Mouse (Mus musculus) heart, embryonic 13.5 days (tissue): ENCODE measurements around the gene St8sia1. TPM values are rescaled to one million over a fixed set of nuclear protein-coding genes. Genes with fewer than 3 reads are reported as not detected.

ENCODE experiments used
- ATAC-seq: fragments of 200-750 bp; cut with Nextera tagmentation; 2 replicates; pipeline ENCODE4 v1.8.0; 2017; ENCODE audit warnings: moderate TSS enrichment; ENCODE audit not compliant: insufficient number of reproducible peaks, low FRiP score, low TSS enrichment; ENCODE audit errors: extremely low read depth
- H3K27ac ChIP-seq: fragments of 300-500 bp; sonication (generic); replicated peaks from 2 replicates; pipeline ENCODE4 v1.5.1; 2015; ENCODE audit warnings: moderate library complexity, mild to moderate bottlenecking, inconsistent platforms
- H3K27me3 ChIP-seq: fragments of 300-500 bp; sonication (generic); replicated peaks from 2 replicates; pipeline ENCODE4 v1.6.1; 2015; ENCODE audit warnings: mild to moderate bottlenecking, inconsistent platforms
- H3K36me3 ChIP-seq: fragments of 300-500 bp; sonication (generic); 2 replicates; pipeline ENCODE4 v1.6.1; 2015; ENCODE audit warnings: mild to moderate bottlenecking, inconsistent platforms
- H3K4me1 ChIP-seq: fragments of 300-500 bp; sonication (generic); 2 replicates; pipeline ENCODE4 v1.6.1; 2015; ENCODE audit warnings: inconsistent platforms
- H3K4me2 ChIP-seq: fragments of 300-500 bp; sonication (generic); 2 replicates; pipeline ENCODE4 v1.6.1; 2015; ENCODE audit warnings: inconsistent platforms, mild to moderate bottlenecking, moderate library complexity
- H3K4me3 ChIP-seq: fragments of 300-500 bp; sonication (generic); 2 replicates; pipeline ENCODE4 v1.5.1; 2015; ENCODE audit warnings: moderate library complexity, mild to moderate bottlenecking, inconsistent platforms
- H3K9ac ChIP-seq: fragments of 300-500 bp; sonication (generic); 2 replicates; pipeline ENCODE4 v1.6.1; 2015; ENCODE audit warnings: inconsistent platforms, mild to moderate bottlenecking, moderate library complexity
- H3K9me3 ChIP-seq: fragments of 300-500 bp; sonication (generic); 2 replicates; pipeline ENCODE4 v1.6.1; 2016; ENCODE audit warnings: inconsistent platforms
- WGBS: fragments of 180-500 bp; shearing (Covaris S2); methylation state at CpG from one replicate; pipeline ENCODE4 v1.1.7; 2015; ENCODE audit warnings: mixed read lengths; 5-methylcytosine and 5-hydroxymethylcytosine counted together
- polyA plus RNA-seq: library from polyadenylated mRNA; unstranded; fragments of >200 nt; fragmentation: Nextera tagmentation; extraction: Ambion mirVana; gene quantifications from 2 replicates; pipeline ENCODE4 v1.2.1, GENCODE M21; 2015

Gene St8sia1
- polyA plus RNA-seq, 1 experiment from 2014 or later = 2.0 TPM

GRCm38 (mm10) chr6:142837326-142837725 is 126.9 kb downstream of the St8sia1 start:
- ATAC-seq = no peak
- H3K27ac ChIP-seq = no peak overlapping the region
- H3K4me3 ChIP-seq = no peak overlapping the region
- 0 out of 2 replicates have a peak, but pooled peaks cover 2% of the 10 kb centered on the region for H3K27me3 ChIP-seq
- H3K9me3 ChIP-seq = no peaks in the 10 kb centered on the region
- no peak overlapping the region for H3K9ac ChIP-seq
- no peaks in the 10 kb centered on the region for H3K36me3 ChIP-seq
- H3K4me2 ChIP-seq = no peak overlapping the region
- peaks cover 6% of the 10 kb centered on the region; the same call in 1 of the 2 replicates for H3K4me1 ChIP-seq
- WGBS = 60% methylated on average over 9 of the region's 9 CpGs

GRCm38 (mm10) chr6:142835726-142836125 is 128.5 kb downstream of the St8sia1 start:
- peaks cover 4% of the 10 kb centered on the region; the same call in 1 of the 2 replicates for H3K27me3 ChIP-seq
- no peak for ATAC-seq
- H3K27ac ChIP-seq = no peak overlapping the region
- no peaks in the 10 kb centered on the region for H3K36me3 ChIP-seq
- H3K9ac ChIP-seq = no peak overlapping the region
- peaks cover 17% of the 10 kb centered on the region for H3K4me1 ChIP-seq
- H3K9me3 ChIP-seq = no peaks in the 10 kb centered on the region
- no peak overlapping the region for H3K4me3 ChIP-seq
- no peak overlapping the region for H3K4me2 ChIP-seq
- WGBS = 77% methylated on average over 18 of the region's 18 CpGs

- 32% methylated on average over 4 of the region's 4 CpGs for WGBS
Observed at GRCm38 (mm10) chr6:142834911-142835310, 129.3 kb downstream of the St8sia1 start.

GRCm38 (mm10) chr6:142831706-142832105 is 132.5 kb downstream of the St8sia1 start:
- Histone ChIP-seq H3K4me2 (no peak overlapping the region), H3K27me3 (peaks cover 20% of the 10 kb centered on the region), H3K36me3 (no peaks in the 10 kb centered on the region), H3K4me3 (no peak overlapping the region), H3K4me1 (peaks cover 17% of the 10 kb centered on the region), H3K27ac (no peak overlapping the region), H3K9me3 (no peaks in the 10 kb centered on the region), H3K9ac (no peak overlapping the region)
- WGBS = 49% methylated on average over 3 of the region's 3 CpGs
- ATAC-seq = no peak

More at GRCm38 (mm10) chr6:142834911-142835310, 129.3 kb downstream of the St8sia1 start:
- Histone ChIP-seq H3K9me3 (no peaks in the 10 kb centered on the region), H3K27ac (no peak overlapping the region), H3K4me3 (no peak overlapping the region), H3K4me1 (peaks cover 17% of the 10 kb centered on the region), H3K9ac (no peak overlapping the region), H3K4me2 (no peak overlapping the region), H3K36me3 (no peaks in the 10 kb centered on the region), H3K27me3 (peaks cover 12% of the 10 kb centered on the region)
- no peak for ATAC-seq

- H3K9me3 ChIP-seq = no peaks in the 10 kb centered on the region
- WGBS = 2% methylated on average over 8 of the region's 8 CpGs
- H3K27ac ChIP-seq = no peak overlapping the region
- no peak overlapping the region for H3K4me2 ChIP-seq
- H3K4me1 ChIP-seq = peaks cover 17% of the 10 kb centered on the region
- H3K9ac ChIP-seq = no peak overlapping the region
- ATAC-seq = no peak
- no peak overlapping the region for H3K4me3 ChIP-seq
- H3K27me3 ChIP-seq = peaks cover 20% of the 10 kb centered on the region
- H3K36me3 ChIP-seq = no peaks in the 10 kb centered on the region
Observed at GRCm38 (mm10) chr6:142831243-142831642, 133.0 kb downstream of the St8sia1 start.

GRCm38 (mm10) chr6:142830221-142830620 is 134.0 kb downstream of the St8sia1 start:
- H3K27ac ChIP-seq = no peak overlapping the region
- no peaks in the 10 kb centered on the region for H3K36me3 ChIP-seq
- H3K9ac ChIP-seq = no peak overlapping the region
- H3K9me3 ChIP-seq = no peaks in the 10 kb centered on the region
- H3K4me3 ChIP-seq = no peak overlapping the region
- 86% methylated on average over 3 of the region's 3 CpGs for WGBS
- H3K4me2 ChIP-seq = no peak overlapping the region
- ATAC-seq = no peak
- peaks cover 16% of the 10 kb centered on the region for H3K4me1 ChIP-seq
- H3K27me3 ChIP-seq = peaks cover 20% of the 10 kb centered on the region

GRCm38 (mm10) chr6:142825449-142825848 is 138.8 kb downstream of the St8sia1 start:
- Histone ChIP-seq H3K9ac (no peak overlapping the region), H3K4me2 (no peak overlapping the region), H3K36me3 (no peaks in the 10 kb centered on the region), H3K27ac (no peak overlapping the region), H3K4me3 (no peak overlapping the region), H3K27me3 (peaks cover 13% of the 10 kb centered on the region), H3K9me3 (no peaks in the 10 kb centered on the region), H3K4me1 (no peaks in the 10 kb centered on the region)
- ATAC-seq = no peak
- WGBS = 76% methylated on average over 5 of the region's 5 CpGs

- Histone ChIP-seq H3K4me3 (no peak overlapping the region), H3K27ac (no peak overlapping the region), H3K4me2 (no peak overlapping the region), H3K27me3 (peaks cover 6% of the 10 kb centered on the region; the same call in 1 of the 2 replicates), H3K4me1 (no peaks in the 10 kb centered on the region), H3K9me3 (no peaks in the 10 kb centered on the region), H3K9ac (no peak overlapping the region), H3K36me3 (no peaks in the 10 kb centered on the region)
- 54% methylated on average over 5 of the region's 5 CpGs for WGBS
- ATAC-seq = no peak
Observed at GRCm38 (mm10) chr6:142823008-142823787, 141.1 kb downstream of the St8sia1 start.

GRCm38 (mm10) chr6:142818306-142818705 is 145.9 kb downstream of the St8sia1 start:
- WGBS = 84% methylated on average over 10 of the region's 10 CpGs
- H3K4me3 ChIP-seq = no peak overlapping the region
- H3K4me2 ChIP-seq = no peak overlapping the region
- peaks cover 10% of the 10 kb centered on the region for H3K27me3 ChIP-seq
- no peak for ATAC-seq
- no peak overlapping the region for H3K27ac ChIP-seq
- H3K9ac ChIP-seq = no peak overlapping the region
- no peaks in the 10 kb centered on the region for H3K9me3 ChIP-seq
- no peaks in the 10 kb centered on the region for H3K36me3 ChIP-seq
- H3K4me1 ChIP-seq = 0 out of 2 replicates have a peak, but pooled peaks cover 3% of the 10 kb centered on the region

- Histone ChIP-seq H3K36me3 (no peaks in the 10 kb centered on the region), H3K4me1 (0 out of 2 replicates have a peak, but pooled peaks cover 3% of the 10 kb centered on the region), H3K27me3 (peaks cover 15% of the 10 kb centered on the region), H3K27ac (no peak overlapping the region), H3K9ac (no peak overlapping the region), H3K4me2 (no peak overlapping the region), H3K4me3 (no peak overlapping the region), H3K9me3 (no peaks in the 10 kb centered on the region)
- ATAC-seq = no peak
- 56% methylated on average over 3 of the region's 3 CpGs for WGBS
Observed at GRCm38 (mm10) chr6:142815513-142815912, 148.7 kb downstream of the St8sia1 start.

- Histone ChIP-seq H3K27ac (no peak overlapping the region), H3K4me2 (peak overlapping the region; percentile 75), H3K9ac (peak overlapping the region; percentile 77), H3K36me3 (no peaks in the 10 kb centered on the region), H3K4me1 (peaks cover 7% of the 10 kb centered on the region; the same call in 1 of the 2 replicates), H3K27me3 (peaks cover 15% of the 10 kb centered on the region), H3K4me3 (peak overlapping the region; percentile 52), H3K9me3 (no peaks in the 10 kb centered on the region)
- 0 out of 2 replicates have a peak, but pooled peaks have one; percentile 14 for ATAC-seq
- 2% methylated on average over 15 of the region's 15 CpGs for WGBS
Observed at GRCm38 (mm10) chr6:142814495-142814921, 149.7 kb downstream of the St8sia1 start.
